Mouse (Mus musculus): ENCODE measurements around the gene Arrdc1. TPM values are rescaled to one million over a fixed set of nuclear protein-coding genes. Genes with fewer than 3 reads are reported as not detected.

Arrdc1 gene
- polyA plus RNA-seq, 1 experiment from 2014 or later = 35.2 TPM

GRCm38 (mm10) chr2:24929119-24929518 is 5.9 kb downstream of the Arrdc1 start:
- H3K27ac ChIP-seq (ENCODE audit: low read depth, low read length) = no peak overlapping the region
- H3K4me1 ChIP-seq (replicated peaks; ENCODE audit: control insufficient read depth, insufficient read depth, low read length) = peaks cover 2% of the 10 kb centered on the region
- H3K27me3 ChIP-seq (replicated peaks; ENCODE audit: control insufficient read depth, insufficient read depth, low read length) = 0 out of 2 replicates have a peak, but pooled peaks cover 3% of the 10 kb centered on the region
- no peak for DNase-seq (ENCODE audit: low spot score)
- no peak overlapping the region for H3K4me3 ChIP-seq (ENCODE audit: low read depth, low read length)
- no peaks in the 10 kb centered on the region for H3K9me3 ChIP-seq (ENCODE audit: control insufficient read depth, low read length)
- H3K9ac ChIP-seq (ENCODE audit: low read depth, low read length) = no peak overlapping the region
- 70% methylated on average over 2 of the region's 2 CpGs for WGBS
- no peak overlapping the region for H3K4me2 ChIP-seq
- ATAC-seq (replicated peaks; ENCODE audit: low FRiP score) = no peak
- 0 out of 2 replicates have a peak, but pooled peaks cover 2% of the 10 kb centered on the region for H3K36me3 ChIP-seq (ENCODE audit: control insufficient read depth, insufficient read depth, low read length)

GRCm38 (mm10) chr2:24927810-24928479 is 7.1 kb downstream of the Arrdc1 start:
- WGBS = 71% methylated on average over 4 of the region's 4 CpGs
- H3K4me1 ChIP-seq (replicated peaks; ENCODE audit: control insufficient read depth, insufficient read depth, low read length) = no peaks in the 10 kb centered on the region
- no peak overlapping the region for H3K9ac ChIP-seq (ENCODE audit: low read depth, low read length)
- no peak for ATAC-seq (replicated peaks; ENCODE audit: low FRiP score)
- DNase-seq (ENCODE audit: low spot score) = no peak
- no peaks in the 10 kb centered on the region for H3K9me3 ChIP-seq (ENCODE audit: control insufficient read depth, low read length)
- H3K4me3 ChIP-seq (ENCODE audit: low read depth, low read length) = no peak overlapping the region
- H3K27me3 ChIP-seq (replicated peaks; ENCODE audit: control insufficient read depth, insufficient read depth, low read length) = no peaks in the 10 kb centered on the region
- H3K4me2 ChIP-seq = no peak overlapping the region
- 0 out of 2 replicates have a peak, but pooled peaks cover 2% of the 10 kb centered on the region for H3K36me3 ChIP-seq (ENCODE audit: control insufficient read depth, insufficient read depth, low read length)
- H3K27ac ChIP-seq (ENCODE audit: low read depth, low read length) = no peak overlapping the region

- 52% methylated on average over 7 of the region's 7 CpGs for WGBS
- no peak for DNase-seq (ENCODE audit: low spot score)
Measured at GRCm38 (mm10) chr2:24926965-24927358, 8.1 kb downstream of the Arrdc1 start.

GRCm38 (mm10) chr2:24926345-24926964 is 8.6 kb downstream of the Arrdc1 start:
- H3K9ac ChIP-seq (ENCODE audit: low read depth, low read length) = no peak overlapping the region
- 77% methylated on average over 9 of the region's 9 CpGs for WGBS
- no peaks in the 10 kb centered on the region for H3K4me1 ChIP-seq (replicated peaks; ENCODE audit: control insufficient read depth, insufficient read depth, low read length)
- no peaks in the 10 kb centered on the region for H3K9me3 ChIP-seq (ENCODE audit: control insufficient read depth, low read length)
- no peak overlapping the region for H3K4me2 ChIP-seq
- no peak overlapping the region for H3K27ac ChIP-seq (ENCODE audit: low read depth, low read length)
- no peaks in the 10 kb centered on the region for H3K27me3 ChIP-seq (replicated peaks; ENCODE audit: control insufficient read depth, insufficient read depth, low read length)
- no peak for DNase-seq (ENCODE audit: low spot score)
- H3K36me3 ChIP-seq (ENCODE audit: control insufficient read depth, insufficient read depth, low read length) = 0 out of 2 replicates have a peak, but pooled peaks cover 2% of the 10 kb centered on the region
- H3K4me3 ChIP-seq (ENCODE audit: low read depth, low read length) = no peak overlapping the region
- no peak for ATAC-seq (replicated peaks; ENCODE audit: low FRiP score)

More at GRCm38 (mm10) chr2:24926965-24927358, 8.1 kb downstream of the Arrdc1 start:
- Histone ChIP-seq H3K27ac (ENCODE audit: low read depth, low read length) (no peak overlapping the region), H3K9me3 (ENCODE audit: control insufficient read depth, low read length) (no peaks in the 10 kb centered on the region), H3K4me2 (no peak overlapping the region), H3K36me3 (ENCODE audit: control insufficient read depth, insufficient read depth, low read length) (0 out of 2 replicates have a peak, but pooled peaks cover 2% of the 10 kb centered on the region), H3K27me3 (replicated peaks; ENCODE audit: control insufficient read depth, insufficient read depth, low read length) (no peaks in the 10 kb centered on the region), H3K4me3 (ENCODE audit: low read depth, low read length) (no peak overlapping the region), H3K4me1 (replicated peaks; ENCODE audit: control insufficient read depth, insufficient read depth, low read length) (no peaks in the 10 kb centered on the region), H3K9ac (ENCODE audit: low read depth, low read length) (no peak overlapping the region)
- ATAC-seq (replicated peaks; ENCODE audit: low FRiP score) = no peak

- Histone ChIP-seq H3K4me2 (no peak overlapping the region), H3K27ac (ENCODE audit: low read depth, low read length) (no peak overlapping the region), H3K27me3 (replicated peaks; ENCODE audit: control insufficient read depth, insufficient read depth, low read length) (no peaks in the 10 kb centered on the region), H3K36me3 (ENCODE audit: control insufficient read depth, insufficient read depth, low read length) (0 out of 2 replicates have a peak, but pooled peaks cover 2% of the 10 kb centered on the region), H3K4me1 (replicated peaks; ENCODE audit: control insufficient read depth, insufficient read depth, low read length) (no peaks in the 10 kb centered on the region), H3K4me3 (ENCODE audit: low read depth, low read length) (no peak overlapping the region), H3K9ac (ENCODE audit: low read depth, low read length) (no peak overlapping the region), H3K9me3 (ENCODE audit: control insufficient read depth, low read length) (no peaks in the 10 kb centered on the region)
- 80% methylated on average over 8 of the region's 8 CpGs for WGBS
- DNase-seq (ENCODE audit: low spot score) (no peak), ATAC-seq (replicated peaks; ENCODE audit: low FRiP score) (0 out of 2 replicates have a peak, but pooled peaks have one; percentile 4)
Measured at GRCm38 (mm10) chr2:24925284-24925683, 9.8 kb downstream of the Arrdc1 start.

- no peak overlapping the region for H3K4me3 ChIP-seq (ENCODE audit: low read depth, low read length)
- ATAC-seq (replicated peaks; ENCODE audit: low FRiP score) = no peak
- H3K9ac ChIP-seq (ENCODE audit: low read depth, low read length) = no peak overlapping the region
- H3K36me3 ChIP-seq (ENCODE audit: control insufficient read depth, insufficient read depth, low read length) = 0 out of 2 replicates have a peak, but pooled peaks cover 2% of the 10 kb centered on the region
- H3K4me2 ChIP-seq = no peak overlapping the region
- H3K9me3 ChIP-seq (ENCODE audit: control insufficient read depth, low read length) = no peaks in the 10 kb centered on the region
- DNase-seq (ENCODE audit: low spot score) = no peak
- no peak overlapping the region for H3K27ac ChIP-seq (ENCODE audit: low read depth, low read length)
- 57% methylated on average over 2 of the region's 2 CpGs for WGBS
- H3K4me1 ChIP-seq (replicated peaks; ENCODE audit: control insufficient read depth, insufficient read depth, low read length) = no peaks in the 10 kb centered on the region
- no peaks in the 10 kb centered on the region for H3K27me3 ChIP-seq (replicated peaks; ENCODE audit: control insufficient read depth, insufficient read depth, low read length)
Measured at GRCm38 (mm10) chr2:24923561-24923960, 11.5 kb downstream of the Arrdc1 start.

GRCm38 (mm10) chr2:24919839-24920175 is 15.2 kb downstream of the Arrdc1 start:
- ATAC-seq (replicated peaks; ENCODE audit: low FRiP score) (peak; percentile 67), DNase-seq (ENCODE audit: low spot score) (no peak)
- peak overlapping the region; percentile 80 for H3K4me2 ChIP-seq
- H3K4me1 ChIP-seq (replicated peaks; ENCODE audit: control insufficient read depth, insufficient read depth, low read length) = peaks cover 10% of the 10 kb centered on the region
- H3K27me3 ChIP-seq (replicated peaks; ENCODE audit: control insufficient read depth, insufficient read depth, low read length) = no peaks in the 10 kb centered on the region
- H3K9ac ChIP-seq (ENCODE audit: low read depth, low read length) = peak overlapping the region; percentile 98
- H3K4me3 ChIP-seq (ENCODE audit: low read depth, low read length) = peak overlapping the region; percentile 99
- no peaks in the 10 kb centered on the region for H3K36me3 ChIP-seq (ENCODE audit: control insufficient read depth, insufficient read depth, low read length)
- H3K9me3 ChIP-seq (ENCODE audit: control insufficient read depth, low read length) = no peaks in the 10 kb centered on the region
- H3K27ac ChIP-seq (ENCODE audit: low read depth, low read length) = peak overlapping the region; percentile 94
- WGBS = 9% methylated on average over 8 of the region's 8 CpGs

- under 1% methylated on average over 84 of the region's 112 CpGs for WGBS
- H3K9ac ChIP-seq (ENCODE audit: low read depth, low read length) = peak within 1 kb of the TSS; percentile 98
- H3K27me3 ChIP-seq (replicated peaks; ENCODE audit: control insufficient read depth, insufficient read depth, low read length) = no peaks in the 10 kb centered on the region
- no peaks in the 10 kb centered on the region for H3K9me3 ChIP-seq (ENCODE audit: control insufficient read depth, low read length)
- H3K4me1 ChIP-seq (replicated peaks; ENCODE audit: control insufficient read depth, insufficient read depth, low read length) = peaks cover 10% of the 10 kb centered on the region
- peak within 1 kb of the TSS; percentile 80 for H3K4me2 ChIP-seq
- peak within 1 kb of the TSS; percentile 99 for H3K4me3 ChIP-seq (ENCODE audit: low read depth, low read length)
- ATAC-seq (replicated peaks; ENCODE audit: low FRiP score) = peak; percentile 98
- DNase-seq (ENCODE audit: low spot score) = peak; percentile 91
- H3K36me3 ChIP-seq (ENCODE audit: control insufficient read depth, insufficient read depth, low read length) = no peaks in the 10 kb centered on the region
- H3K27ac ChIP-seq (ENCODE audit: low read depth, low read length) = peak within 1 kb of the TSS; percentile 94
Measured at GRCm38 (mm10) chr2:24918930-24919838, 15.9 kb downstream of the Arrdc1 start, which contains the start of gene Ehmt1. Gene Ehmt1 (minus strand): TSS chr2:24919614.

Measured in liver, embryonic 11.5 days (tissue).